Mouse (Mus musculus) spleen, adult 2 months (tissue): Measurements from ENCODE around the gene Plekhm1.

ENCODE experiments used
- CTCF ChIP-seq: fragments of 200-500 bp; IDR thresholded peaks from 2 replicates; pipeline ENCODE4 v1.5.1; 2011; ENCODE audit warnings: mild to moderate bottlenecking, inconsistent platforms; ENCODE audit not compliant: insufficient read depth, insufficient read length, insufficient replicate concordance; ENCODE audit errors: extremely low read depth
- POLR2A ChIP-seq: fragments of 200-500 bp; IDR thresholded peaks from 2 replicates; pipeline ENCODE4 v1.6.1; 2011; ENCODE audit warnings: low read depth, low read length, inconsistent platforms

- TF ChIP-seq CTCF (no peak), POLR2A (no peak)
Observed at GRCm38 (mm10) chr11:103408880-103409279, 3.6 kb downstream of the Plekhm1 start.
